Mouse (Mus musculus) left cerebral cortex, adult 9 months (tissue): ENCODE data around the gene Ccdc30.
A peak's percentile ranks its signal among the peaks of the same experiment; 100 is the strongest.

Experiments used
- DNase-seq, 2 experiments: peaks; one replicate each; pipeline ENCODE4 v3.0.0; 2022; ENCODE audit warnings: low spot score in 2 of 2

Gene Ccdc30

DNA sequence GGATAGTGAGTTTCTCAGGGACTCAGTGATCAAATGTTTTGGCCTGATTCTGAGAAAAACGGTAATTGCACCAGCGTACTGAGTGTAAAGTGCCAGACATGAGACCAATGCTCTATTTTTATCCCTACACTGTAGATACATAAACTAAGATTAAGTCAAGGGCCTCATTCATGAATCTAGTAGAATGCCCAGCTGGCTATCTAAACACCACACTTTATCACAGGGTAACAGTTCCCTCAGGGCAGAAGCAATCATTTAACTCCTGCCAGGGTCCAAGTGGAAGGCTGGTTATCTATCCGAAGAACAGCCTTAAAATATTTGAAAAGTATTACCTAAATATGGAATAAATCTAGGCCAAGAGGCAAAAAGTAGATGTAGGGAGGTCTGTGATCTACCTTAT lies 2.6 kb upstream of the Ccdc30 start:
- DNase-seq, result no peak

- no peak for DNase-seq
Observed at GRCm38 (mm10) chr4:119417270-119417669, 1.9 kb upstream of the Ccdc30 start.

GRCm38 (mm10) chr4:119412791-119413190 lies 2.5 kb downstream of the Ccdc30 start:
- DNase-seq, result no peak

- DNase-seq, result no peak
Observed at GRCm38 (mm10) chr4:119411877-119412650, 3.3 kb downstream of the Ccdc30 start.

GRCm38 (mm10) chr4:119403431-119403830 lies 11.9 kb downstream of the Ccdc30 start:
- DNase-seq, result no peak

DNA sequence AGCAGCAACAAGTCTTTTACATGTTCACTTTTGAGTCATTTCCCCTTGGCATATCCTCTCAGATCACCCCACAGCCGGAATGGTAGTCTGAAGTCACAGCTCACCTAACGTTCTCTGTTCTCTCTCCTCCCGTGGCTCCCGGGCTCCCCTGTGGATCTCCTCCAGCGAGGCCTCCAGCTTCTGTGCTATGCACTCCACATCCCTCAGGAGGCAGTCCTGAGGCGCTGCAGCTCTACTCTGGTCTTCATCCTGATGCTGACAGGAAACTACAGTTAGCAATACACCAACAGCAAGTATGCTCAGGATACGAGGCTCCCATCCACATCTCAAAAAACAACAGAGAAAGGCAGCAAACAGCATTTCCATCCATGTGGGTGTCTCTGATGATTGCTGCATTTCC lies 14.4 kb downstream of the Ccdc30 start:
- DNase-seq, result no peak

DNA sequence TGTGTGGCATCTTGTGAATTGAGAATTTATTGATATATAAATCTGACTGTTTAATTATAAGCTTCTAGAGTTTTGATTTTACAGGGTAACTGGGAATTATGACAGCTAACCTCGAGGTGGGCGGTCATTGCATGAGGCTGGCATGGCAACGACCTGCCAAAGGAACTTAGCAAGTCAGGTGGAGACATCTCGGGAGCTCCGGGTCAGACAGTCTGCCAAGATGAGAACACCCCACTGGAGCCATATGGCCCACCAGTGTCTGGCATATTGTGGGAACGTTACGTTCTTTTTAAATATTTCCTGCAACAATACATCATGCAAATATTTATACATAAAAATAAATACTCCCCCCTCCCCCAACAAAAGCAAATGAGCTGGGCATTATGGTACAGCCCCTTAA lies 16.6 kb downstream of the Ccdc30 start:
- no peak for DNase-seq

DNA sequence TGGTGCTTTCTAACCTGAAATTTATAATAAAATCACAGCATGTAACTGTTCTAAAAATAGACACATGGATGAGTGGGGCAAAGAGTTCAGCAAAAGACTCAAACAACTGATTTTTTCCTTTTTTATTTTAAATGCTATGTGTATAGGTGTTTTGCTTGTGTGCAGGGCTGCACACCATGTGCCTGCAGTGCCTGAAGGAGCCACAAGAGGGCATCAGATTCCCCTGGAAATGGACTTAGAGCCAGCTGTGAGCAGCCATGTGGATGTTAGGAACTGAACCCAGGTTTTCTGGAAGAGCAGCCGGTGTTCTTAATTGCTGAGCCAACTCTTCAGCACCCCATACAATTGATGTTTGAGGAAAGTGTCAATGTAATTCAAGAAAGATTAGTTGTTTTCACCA lies 25.0 kb downstream of the Ccdc30 start:
- DNase-seq, result no peak

GRCm38 (mm10) chr4:119389184-119389583 lies 26.1 kb downstream of the Ccdc30 start:
- DNase-seq, result no peak

- DNase-seq, result no peak
Observed at GRCm38 (mm10) chr4:119381471-119382190, 33.7 kb downstream of the Ccdc30 start.

DNA sequence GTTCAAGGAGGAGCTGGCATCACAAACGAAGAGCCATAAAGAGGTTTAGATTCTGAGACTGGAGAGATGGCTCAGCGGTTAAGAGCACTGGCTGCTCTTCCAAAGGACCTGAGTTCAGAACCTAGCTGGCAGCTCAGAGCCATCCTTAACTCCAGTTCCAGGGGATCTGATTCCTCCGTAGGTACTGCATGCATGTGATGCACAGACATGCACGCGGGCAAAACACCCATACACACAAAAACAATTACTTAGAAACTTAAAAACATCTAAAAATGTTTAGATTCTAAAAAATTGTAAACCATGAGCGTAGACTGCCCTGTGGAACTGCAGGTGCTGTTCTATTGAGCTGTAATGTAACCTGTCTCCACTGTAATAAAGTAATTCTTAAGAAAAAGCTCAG lies 45.9 kb downstream of the Ccdc30 start:
- no peak for DNase-seq

DNA sequence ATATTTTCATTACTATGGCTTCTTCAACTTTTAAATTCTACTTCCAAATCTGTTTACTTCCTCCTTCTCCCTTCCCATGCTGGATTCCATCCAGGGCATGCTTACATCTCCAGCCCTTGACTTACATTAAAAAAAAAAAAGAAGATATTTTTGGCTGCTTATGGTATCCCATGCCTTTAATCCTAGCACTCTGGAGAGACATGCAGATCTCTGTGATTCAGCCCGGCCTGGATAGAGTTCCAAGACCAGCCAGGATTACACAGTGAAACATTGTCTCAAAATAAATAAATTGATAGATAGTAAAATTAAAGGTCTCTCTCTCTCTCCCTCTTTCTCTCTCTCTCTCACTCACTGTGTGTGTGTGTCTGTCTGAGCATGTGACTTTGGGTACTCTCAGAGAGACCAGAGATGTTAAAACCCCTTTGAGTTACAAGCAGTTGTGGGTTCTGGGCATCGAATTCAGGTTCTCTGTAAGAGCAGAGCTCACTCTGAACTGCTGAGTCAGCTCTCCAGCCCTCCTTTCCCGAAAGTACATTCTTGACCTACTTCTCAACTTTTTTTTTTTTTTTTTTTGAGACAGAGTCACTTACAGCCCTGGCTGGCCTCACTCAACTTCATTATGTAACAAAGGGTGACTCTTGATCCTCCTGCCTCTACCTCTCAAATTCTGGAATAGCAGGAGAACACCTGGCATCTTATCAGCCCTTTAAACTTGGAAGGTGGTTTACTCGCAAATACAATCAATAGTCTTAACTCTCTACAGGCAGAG lies 48.4 kb downstream of the Ccdc30 start:
- no peak for DNase-seq

- no peak for DNase-seq
Observed at GRCm38 (mm10) chr4:119362231-119362630, 53.1 kb downstream of the Ccdc30 start.

GRCm38 (mm10) chr4:119359196-119359971 lies 55.9 kb downstream of the Ccdc30 start:
- no peak for DNase-seq

- DNase-seq, result no peak
Observed at GRCm38 (mm10) chr4:119345508-119345907, 69.8 kb downstream of the Ccdc30 start.

GRCm38 (mm10) chr4:119338861-119339361 lies 76.4 kb downstream of the Ccdc30 start:
- DNase-seq, result peak in 1 of 2 experiments; percentile 30

DNA sequence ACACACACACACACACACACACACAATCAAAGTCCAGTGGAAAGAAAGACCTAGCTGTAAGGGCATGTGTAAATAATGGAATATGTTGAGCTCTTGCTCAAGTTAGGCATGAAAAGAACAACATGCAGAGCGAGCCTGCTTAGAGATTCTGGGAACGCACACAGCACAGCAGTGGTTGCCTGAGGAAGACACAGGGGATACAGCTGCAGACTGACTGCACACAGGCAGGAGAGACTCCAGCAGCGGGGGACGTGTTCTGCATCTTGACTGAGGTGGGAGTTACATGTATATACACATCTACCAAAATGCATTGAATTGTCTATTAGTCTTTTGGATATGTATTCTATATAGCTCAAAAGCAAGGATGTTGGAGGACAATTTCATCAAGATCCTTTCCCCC lies 76.9 kb downstream of the Ccdc30 start:
- DNase-seq, result no peak

DNA sequence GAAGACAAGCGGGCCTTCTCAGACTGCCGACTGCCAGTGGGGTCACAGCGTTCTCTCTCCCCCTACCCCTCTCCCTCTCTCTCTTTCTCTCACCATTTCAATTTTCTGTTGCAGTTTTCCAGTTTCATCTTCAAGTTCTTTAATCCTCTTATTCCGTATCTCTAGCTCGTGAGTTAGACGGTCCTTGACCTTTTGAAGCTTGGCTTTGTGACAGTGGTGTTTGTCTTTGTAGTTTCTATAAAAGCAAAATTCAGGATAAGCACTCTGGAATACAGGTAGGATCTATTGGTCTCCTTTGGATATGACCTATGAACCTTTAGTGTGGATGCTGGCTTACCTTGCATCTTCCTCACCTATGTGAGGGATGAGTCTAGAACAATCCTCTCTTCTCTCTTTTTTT lies 81.8 kb downstream of the Ccdc30 start:
- DNase-seq, result no peak

DNA sequence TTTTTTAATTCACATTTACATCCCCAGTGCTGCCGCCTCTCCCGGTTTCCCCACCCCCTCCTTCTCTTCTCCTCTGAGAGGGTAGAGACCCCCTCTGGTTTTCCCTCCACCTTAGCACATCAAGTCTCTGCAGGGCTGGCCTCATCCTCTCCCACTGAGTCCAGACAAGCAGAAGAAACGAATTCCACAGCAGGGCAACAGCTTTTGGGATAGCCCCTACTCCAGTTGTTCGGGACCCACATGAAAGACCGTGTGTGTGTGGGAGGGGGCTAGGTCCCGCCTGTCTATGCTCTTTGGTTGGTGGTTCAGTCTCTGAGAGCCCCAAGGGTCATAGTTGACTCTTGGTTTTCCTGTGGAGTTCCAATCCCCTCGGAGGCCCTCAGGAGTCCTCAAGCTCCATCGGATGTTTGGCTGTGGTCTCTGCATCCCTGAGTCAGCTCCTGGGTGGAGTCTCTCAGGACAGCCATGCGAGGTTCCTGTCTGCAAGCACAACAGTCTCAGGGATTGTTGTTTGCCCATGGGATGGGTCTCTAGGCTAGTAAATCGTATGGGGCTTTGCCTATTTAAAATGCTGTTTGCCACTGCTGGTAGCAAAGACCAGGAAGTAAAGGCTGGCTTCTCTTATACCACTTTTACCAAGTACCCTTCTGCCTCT lies 94.3 kb downstream of the Ccdc30 start:
- no peak for DNase-seq

GRCm38 (mm10) chr4:119320131-119320830 lies 95.0 kb downstream of the Ccdc30 start, which contains the start of gene Ppih:
Ppih (minus strand) TSS chr4:119320546.
- peak; percentile 82 to 96 for DNase-seq
